In the genomic region with DNA sequence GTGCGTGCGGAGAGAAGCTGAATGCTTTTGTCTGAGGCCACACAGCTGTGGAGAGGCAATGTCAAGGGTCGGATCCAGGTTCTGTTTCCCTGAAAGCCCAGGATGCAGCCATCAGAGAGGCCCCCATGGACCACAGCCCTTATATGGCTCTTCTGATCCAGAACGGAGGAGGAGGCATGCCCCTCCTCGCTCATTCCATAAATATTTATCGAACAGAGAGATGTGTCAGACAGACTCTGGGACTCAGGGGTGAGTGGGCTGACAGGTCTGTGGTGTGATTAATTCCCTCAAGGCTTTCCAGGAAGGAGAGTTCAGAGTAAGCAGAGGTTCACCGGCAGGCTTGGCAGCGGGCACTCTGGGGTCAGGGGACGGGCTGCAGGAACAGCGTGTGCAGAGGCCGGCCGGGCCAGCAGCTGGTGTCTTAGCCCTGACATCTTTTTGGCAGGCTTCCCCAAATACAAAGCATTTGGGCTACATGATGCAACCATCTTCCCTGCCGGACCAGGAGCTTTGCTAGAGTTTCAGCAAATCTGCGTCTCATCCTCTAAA, we compare ENCODE assay signal across 9 mouse cellular contexts. TPM values are rescaled to one million over a fixed set of nuclear protein-coding genes. Genes with fewer than 3 reads are reported as not detected.
DNase-seq lines count a peak whose midpoint lies in the region; ATAC-seq lines count a peak whose summit lies in the region.
"Had no signal": no experiment of that assay in that cellular context is flagged by ENCODE, and none has a peak within 500 bp of the region (broad histone marks: within the 10 kb centered on the region; RNA-seq: fewer than 3 reads in every experiment).

No protein-coding gene starts in this region.

- H3K9me3 ChIP-seq in embryonic facial prominence, embryonic 11.5 days (replicated peaks; ENCODE audit: control insufficient read depth, low read length), result no peaks in the 10 kb centered on the region
- no peaks in the 10 kb centered on the region for H3K9me3 ChIP-seq in stomach, embryonic 14.5 days (ENCODE audit: control insufficient read depth, low read depth, low read length)

- WGBS in embryonic facial prominence, embryonic 11.5 days, result 31% methylated on average over 14 of the region's 14 CpGs
- WGBS in stomach, embryonic 14.5 days, result 13% methylated on average over 14 of the region's 14 CpGs

- peaks cover 3% of the 10 kb centered on the region; the same call in 1 of the 2 replicates for H3K4me1 ChIP-seq in embryonic facial prominence, embryonic 11.5 days (ENCODE audit: control insufficient read depth, insufficient read depth, low read length)
- H3K4me1 ChIP-seq in stomach, embryonic 14.5 days (ENCODE audit: control insufficient read depth, insufficient read depth, low read length), result peaks cover 33% of the 10 kb centered on the region

- intact Hi-C loops in heart, postnatal 14 days (cut with DNase I), result no loop called here
- intact Hi-C loops in left cerebral cortex, postnatal 14 days (cut with DNase I), result no loop called here

- no peak overlapping the region for H3K4me3 ChIP-seq in embryonic facial prominence, embryonic 11.5 days (ENCODE audit: low read depth, low read length)
- no peak overlapping the region for H3K4me3 ChIP-seq in stomach, embryonic 14.5 days (ENCODE audit: low read depth, low read length)

- H3K27ac ChIP-seq in embryonic facial prominence, embryonic 11.5 days (replicated peaks; ENCODE audit: low read depth, low read length), result 0 out of 2 replicates have a peak overlapping the region, but pooled peaks have one; percentile 28
- peak overlapping the region; percentile 92 for H3K27ac ChIP-seq in stomach, embryonic 14.5 days (ENCODE audit: low read length)
- H3K27ac ChIP-seq: macrophage had no signal

- H3K4me2 ChIP-seq in embryonic facial prominence, embryonic 11.5 days (ENCODE audit: low read depth, low read length), result no peak overlapping the region
- no peak overlapping the region for H3K4me2 ChIP-seq in stomach, embryonic 14.5 days (replicated peaks; ENCODE audit: low read depth, low read length)

- H3K27me3 ChIP-seq in embryonic facial prominence, embryonic 11.5 days (ENCODE audit: control insufficient read depth, insufficient read depth, low read length), result no peaks in the 10 kb centered on the region
- no peaks in the 10 kb centered on the region for H3K27me3 ChIP-seq in stomach, embryonic 14.5 days (ENCODE audit: control insufficient read depth, insufficient read depth, low read length)

- H3K36me3 ChIP-seq in embryonic facial prominence, embryonic 11.5 days (replicated peaks; ENCODE audit: control insufficient read depth, insufficient read depth, low read depth, low read length), result no peaks in the 10 kb centered on the region
- H3K36me3 ChIP-seq in stomach, embryonic 14.5 days (ENCODE audit: control insufficient read depth, insufficient read depth, low read length), result no peaks in the 10 kb centered on the region

- H3K9ac ChIP-seq in embryonic facial prominence, embryonic 11.5 days (replicated peaks; ENCODE audit: low read length), result no peak overlapping the region; the same call in 1 of the 2 replicates
- H3K9ac ChIP-seq in stomach, embryonic 14.5 days (replicated peaks; ENCODE audit: low read depth, low read length), result no peak overlapping the region

- peak; percentile 90 for DNase-seq in adrenal gland, adult 2 months
- peak; percentile 59 for DNase-seq in embryonic facial prominence, embryonic 11.5 days (ENCODE audit: low spot score)
- peak; percentile 60 to 65 for DNase-seq in heart, postnatal 14 days
- DNase-seq in kidney, postnatal 25 days, result peak; percentile 78 to 94
- no peak for DNase-seq in spleen, postnatal 36 days (ENCODE audit: low spot score in 2 of 2)
- DNase-seq in left cerebral cortex, postnatal 14 days (ENCODE audit: low spot score in 2 of 2), result no peak
- DNase-seq in liver, result no peak

- no peak for ATAC-seq in embryonic facial prominence, embryonic 11.5 days (replicated peaks; ENCODE audit: insufficient number of reproducible peaks, low FRiP score, low TSS enrichment, low read depth)
- peak; percentile 73; the same call in 1 of the 2 replicates for ATAC-seq in stomach, embryonic 14.5 days (ENCODE audit: insufficient number of reproducible peaks, insufficient read depth, low FRiP score, low read depth)

RNA-seq across cellular contexts. Expression of gene Crispld2, which starts 12.0 kb away (rescaled TPM):
- total RNA-seq in adrenal gland, adult 2 months (2021), result 10 to 100 TPM; 15.5 to 19.5 TPM
- 17.6 and 20.4 TPM in 2 replicates for polyA plus RNA-seq in adrenal gland, adult 2 months (2012; rRNA removed)
- polyA plus RNA-seq in embryonic facial prominence, embryonic 11.5 days (2014; fragmentation: Nextera tagmentation; extraction: Ambion mirVana), result 3.0 and 3.6 TPM in 2 replicates
- total RNA-seq in heart, postnatal 14 days (2021), result 10 to 100 TPM; 16.9 to 17.6 TPM
- polyA plus RNA-seq in stomach, embryonic 14.5 days (2014; fragmentation: Nextera tagmentation; extraction: Ambion mirVana), result 28.0 and 29.1 TPM in 2 replicates
- 1 to 10 TPM; 1.8 to 2.3 TPM for total RNA-seq in left cerebral cortex, postnatal 14 days (2021)

Comparison
In these comparisons a context has a peak if more than half of its experiments do, and no peak if none do; other contexts are left out.
1. DNase-seq: peak in adrenal gland, adult 2 months (single experiment), embryonic facial prominence, embryonic 11.5 days (single experiment), heart, postnatal 14 days (2 of 2) and kidney, postnatal 25 days (2 of 2); none in spleen, postnatal 36 days (0 of 2), left cerebral cortex, postnatal 14 days (0 of 2) and liver (single experiment).
2. RNA of gene Crispld2, which starts 12.0 kb away (total RNA-seq): 15.5 to 19.5 TPM in adrenal gland, adult 2 months and 16.9 to 17.6 TPM in heart, postnatal 14 days; 1.8 to 2.3 TPM in left cerebral cortex, postnatal 14 days; every median in the first group is over 4 times any median in the second.